Mouse (Mus musculus): ENCODE measurements at regions not wholly inside any gene's neighbourhood (a gene's known extent, or its start where the extent isn't known, plus 50 kb on each side); places are given as distances from the start of the nearest gene placed in this dataset.

GRCm38 (mm10) chr5:47479908-47480307 is 503.0 kb upstream of the Slit2 start:
- Histone ChIP-seq H3K4me3 (replicated peaks; ENCODE audit: insufficient read depth, low read depth, low read length) (no peak overlapping the region), H3K4me1 (ENCODE audit: control insufficient read depth, insufficient read depth, low read length) (no peaks in the 10 kb centered on the region), H3K27me3 (ENCODE audit: control insufficient read depth, insufficient read depth, low read length) (no peaks in the 10 kb centered on the region), H3K27ac (ENCODE audit: insufficient read depth, low read length) (no peak overlapping the region)
- DNase-seq, result no peak
- TF ChIP-seq CTCF (IDR thresholded peaks at IDR 0.05; ENCODE audit: borderline replicate concordance, insufficient read depth, low read depth, low read length) (no peak), POLR2A (IDR thresholded peaks at IDR 0.05; ENCODE audit: borderline replicate concordance, insufficient read depth, low read length) (no peak)

GRCm38 (mm10) chr5:47496218-47496617 is 486.7 kb upstream of the Slit2 start:
- 11% methylated on average over 3 of the region's 3 CpGs for WGBS
- H3K27me3 ChIP-seq (ENCODE audit: control insufficient read depth, insufficient read depth, low read length), result no peaks in the 10 kb centered on the region

GRCm38 (mm10) chr5:47502764-47503416 is 480.0 kb upstream of the Slit2 start:
- no peak for TF ChIP-seq POLR2A (IDR thresholded peaks at IDR 0.05; ENCODE audit: borderline replicate concordance, insufficient read depth, low read length)
- TF ChIP-seq CTCF (IDR thresholded peaks at IDR 0.05; ENCODE audit: borderline replicate concordance, insufficient read depth, low read depth, low read length), result no peak
- Histone ChIP-seq H3K4me1 (ENCODE audit: control insufficient read depth, insufficient read depth, low read length) (no peaks in the 10 kb centered on the region), H3K27me3 (ENCODE audit: control insufficient read depth, insufficient read depth, low read length) (no peaks in the 10 kb centered on the region), H3K4me3 (replicated peaks; ENCODE audit: insufficient read depth, low read depth, low read length) (no peak overlapping the region), H3K27ac (ENCODE audit: insufficient read depth, low read length) (no peak overlapping the region)
- WGBS, result 58% methylated on average over 4 of the region's 4 CpGs
- no peak for DNase-seq

More at GRCm38 (mm10) chr5:47496218-47496617, 486.7 kb upstream of the Slit2 start:
- H3K27ac ChIP-seq (ENCODE audit: insufficient read depth, low read length), result no peak overlapping the region
- no peak for DNase-seq
- TF ChIP-seq CTCF (IDR thresholded peaks at IDR 0.05; ENCODE audit: borderline replicate concordance, insufficient read depth, low read depth, low read length) (no peak), POLR2A (IDR thresholded peaks at IDR 0.05; ENCODE audit: borderline replicate concordance, insufficient read depth, low read length) (no peak)
- H3K4me3 ChIP-seq (replicated peaks; ENCODE audit: insufficient read depth, low read depth, low read length), result no peak overlapping the region
- no peaks in the 10 kb centered on the region for H3K4me1 ChIP-seq (ENCODE audit: control insufficient read depth, insufficient read depth, low read length)

GRCm38 (mm10) chr5:47508689-47509301 is 474.1 kb upstream of the Slit2 start:
- Histone ChIP-seq H3K4me1 (ENCODE audit: control insufficient read depth, insufficient read depth, low read length) (no peaks in the 10 kb centered on the region), H3K27ac (ENCODE audit: insufficient read depth, low read length) (no peak overlapping the region), H3K4me3 (replicated peaks; ENCODE audit: insufficient read depth, low read depth, low read length) (no peak overlapping the region), H3K27me3 (ENCODE audit: control insufficient read depth, insufficient read depth, low read length) (no peaks in the 10 kb centered on the region)
- DNase-seq, result no peak
- WGBS, result 89% methylated on average over 4 of the region's 4 CpGs
- TF ChIP-seq POLR2A (IDR thresholded peaks at IDR 0.05; ENCODE audit: borderline replicate concordance, insufficient read depth, low read length) (no peak), CTCF (IDR thresholded peaks at IDR 0.05; ENCODE audit: borderline replicate concordance, insufficient read depth, low read depth, low read length) (no peak)

- no peak for DNase-seq
- H3K4me1 ChIP-seq (ENCODE audit: control insufficient read depth, insufficient read depth, low read length), result no peaks in the 10 kb centered on the region
- no peak overlapping the region for H3K27ac ChIP-seq (ENCODE audit: insufficient read depth, low read length)
- WGBS, result 40% methylated on average over 4 of the region's 4 CpGs
- TF ChIP-seq CTCF (IDR thresholded peaks at IDR 0.05; ENCODE audit: borderline replicate concordance, insufficient read depth, low read depth, low read length) (no peak), POLR2A (IDR thresholded peaks at IDR 0.05; ENCODE audit: borderline replicate concordance, insufficient read depth, low read length) (no peak)
- no peaks in the 10 kb centered on the region for H3K27me3 ChIP-seq (ENCODE audit: control insufficient read depth, insufficient read depth, low read length)
- H3K4me3 ChIP-seq (replicated peaks; ENCODE audit: insufficient read depth, low read depth, low read length), result no peak overlapping the region
Measured at GRCm38 (mm10) chr5:47522161-47522942, 460.6 kb upstream of the Slit2 start.

GRCm38 (mm10) chr5:47528671-47529070 is 454.3 kb upstream of the Slit2 start:
- 84% methylated on average over 7 of the region's 7 CpGs for WGBS
- no peaks in the 10 kb centered on the region for H3K4me1 ChIP-seq (ENCODE audit: control insufficient read depth, insufficient read depth, low read length)
- no peak overlapping the region for H3K4me3 ChIP-seq (replicated peaks; ENCODE audit: insufficient read depth, low read depth, low read length)
- no peak for TF ChIP-seq POLR2A (IDR thresholded peaks at IDR 0.05; ENCODE audit: borderline replicate concordance, insufficient read depth, low read length)
- TF ChIP-seq CTCF (IDR thresholded peaks at IDR 0.05; ENCODE audit: borderline replicate concordance, insufficient read depth, low read depth, low read length), result no peak
- DNase-seq, result no peak
- H3K27me3 ChIP-seq (ENCODE audit: control insufficient read depth, insufficient read depth, low read length), result no peaks in the 10 kb centered on the region
- H3K27ac ChIP-seq (ENCODE audit: insufficient read depth, low read length), result no peak overlapping the region

- no peak for DNase-seq
- no peak overlapping the region for H3K4me3 ChIP-seq (replicated peaks; ENCODE audit: insufficient read depth, low read depth, low read length)
- TF ChIP-seq CTCF (IDR thresholded peaks at IDR 0.05; ENCODE audit: borderline replicate concordance, insufficient read depth, low read depth, low read length), result no peak
- TF ChIP-seq POLR2A (IDR thresholded peaks at IDR 0.05; ENCODE audit: borderline replicate concordance, insufficient read depth, low read length), result no peak
- no peaks in the 10 kb centered on the region for H3K27me3 ChIP-seq (ENCODE audit: control insufficient read depth, insufficient read depth, low read length)
- H3K4me1 ChIP-seq (ENCODE audit: control insufficient read depth, insufficient read depth, low read length), result no peaks in the 10 kb centered on the region
- H3K27ac ChIP-seq (ENCODE audit: insufficient read depth, low read length), result no peak overlapping the region
Measured at GRCm38 (mm10) chr5:47537532-47537931, 445.4 kb upstream of the Slit2 start.
